Mouse (Mus musculus): ENCODE results near the gene Sox5. TPM values are rescaled to one million over a fixed set of nuclear protein-coding genes. Genes with fewer than 3 reads are reported as not detected.

Gene Sox5
- polyA plus RNA-seq, 2 experiments: 1.6 to 1.7 TPM

GRCm38 (mm10) chr6:144638547-144638946 is 143.2 kb downstream of the Sox5 start:
- no peak for DNase-seq (ENCODE audit: low read depth in 3 of 3, low spot score in 3 of 3)

GRCm38 (mm10) chr6:144627539-144628115 is 154.2 kb downstream of the Sox5 start:
- H3K4me3 ChIP-seq (ENCODE audit: insufficient read depth in 1 of 2, low read depth in 2 of 2, low read length in 2 of 2): no peak overlapping the region
- H3K4me1 ChIP-seq (replicated peaks; ENCODE audit: control insufficient read depth in 2 of 2, insufficient read depth in 2 of 2, low read length in 1 of 2): no peaks in the 10 kb centered on the region
- H3K36me3 ChIP-seq (replicated peaks; ENCODE audit: control insufficient read depth, insufficient read depth, low read depth): no peaks in the 10 kb centered on the region
- no peak overlapping the region for H3K4me2 ChIP-seq (ENCODE audit: low read depth)
- TF ChIP-seq CTCF (IDR thresholded peaks at IDR 0.05; ENCODE audit: low read depth): no peak
- TF ChIP-seq EP300 (IDR thresholded peaks at IDR 0.05; ENCODE audit: low read depth): no peak
- WGBS (ENCODE audit: insufficient replicate concordance): 34% methylated on average over 7 of the region's 7 CpGs
- H3K9ac ChIP-seq (replicated peaks): no peak overlapping the region
- no peaks in the 10 kb centered on the region for H3K9me3 ChIP-seq (ENCODE audit: control insufficient read depth, low read length)
- H3K27me3 ChIP-seq (ENCODE audit: control insufficient read depth, insufficient read depth, low read length): no peaks in the 10 kb centered on the region
- ATAC-seq (ENCODE audit: insufficient read depth) (no peak), DNase-seq (ENCODE audit: low read depth in 3 of 3, low spot score in 3 of 3) (no peak)
- H3K27ac ChIP-seq: no peak overlapping the region

More at GRCm38 (mm10) chr6:144638547-144638946, 143.2 kb downstream of the Sox5 start:
- Histone ChIP-seq H3K36me3 (replicated peaks; ENCODE audit: control insufficient read depth, insufficient read depth, low read depth) (no peaks in the 10 kb centered on the region), H3K4me2 (ENCODE audit: low read depth) (no peak overlapping the region), H3K4me3 (ENCODE audit: insufficient read depth in 1 of 2, low read depth in 2 of 2, low read length in 2 of 2) (no peak overlapping the region), H3K4me1 (replicated peaks; ENCODE audit: control insufficient read depth in 2 of 2, insufficient read depth in 2 of 2, low read length in 1 of 2) (peaks cover 0 to 14% of the 10 kb centered on the region in 2 experiments; a peak in 2 of 4 replicates), H3K9me3 (ENCODE audit: control insufficient read depth, low read length) (no peaks in the 10 kb centered on the region), H3K27me3 (ENCODE audit: control insufficient read depth, insufficient read depth, low read length) (no peaks in the 10 kb centered on the region), H3K27ac (no peak overlapping the region), H3K9ac (replicated peaks) (no peak overlapping the region)
- TF ChIP-seq CTCF (IDR thresholded peaks at IDR 0.05; ENCODE audit: low read depth): no peak
- TF ChIP-seq EP300 (IDR thresholded peaks at IDR 0.05; ENCODE audit: low read depth): no peak
- no peak for ATAC-seq (ENCODE audit: insufficient read depth)
- 30% methylated on average over 5 of the region's 5 CpGs for WGBS (ENCODE audit: insufficient replicate concordance)

DNA sequence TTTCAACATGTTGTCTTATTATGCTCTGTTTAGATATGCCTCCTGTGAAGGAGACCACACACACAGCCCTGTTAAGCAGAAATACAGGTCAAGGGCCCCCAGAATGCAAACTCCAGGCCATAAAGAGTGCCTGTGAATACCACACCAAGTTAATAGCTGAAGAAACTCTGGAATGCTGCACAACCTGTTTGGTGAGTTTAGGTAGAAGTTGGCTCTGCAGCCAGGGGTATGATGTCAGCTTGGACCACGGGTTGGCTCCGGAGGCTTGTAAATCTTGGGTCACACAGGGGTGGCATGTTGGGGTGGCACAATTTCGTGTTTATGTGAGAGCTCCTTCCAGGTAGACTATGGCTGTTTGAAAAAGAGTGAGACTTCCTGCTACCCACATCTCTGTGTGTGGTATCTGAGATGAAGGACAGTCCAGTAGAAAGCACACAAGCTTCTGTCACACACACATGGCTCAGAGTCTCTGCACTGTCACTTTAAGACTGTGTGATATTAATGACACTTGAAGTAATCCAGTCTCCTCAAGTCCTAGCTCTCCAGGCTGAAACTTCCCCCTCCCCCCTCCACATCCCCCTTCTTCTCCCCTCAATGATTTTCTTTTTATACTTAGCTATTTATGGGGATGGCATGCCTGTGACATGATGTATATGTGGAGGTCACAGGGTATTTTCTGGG is 160.5 kb downstream of the Sox5 start:
- H3K4me2 ChIP-seq (ENCODE audit: low read depth): no peak overlapping the region
- no peaks in the 10 kb centered on the region for H3K4me1 ChIP-seq (replicated peaks; ENCODE audit: control insufficient read depth in 2 of 2, insufficient read depth in 2 of 2, low read length in 1 of 2)
- no peaks in the 10 kb centered on the region for H3K27me3 ChIP-seq (ENCODE audit: control insufficient read depth, insufficient read depth, low read length)
- TF ChIP-seq EP300 (IDR thresholded peaks at IDR 0.05; ENCODE audit: low read depth) (no peak), CTCF (IDR thresholded peaks at IDR 0.05; ENCODE audit: low read depth) (no peak)
- no peak overlapping the region for H3K9ac ChIP-seq (replicated peaks)
- no peak overlapping the region for H3K27ac ChIP-seq
- DNase-seq (ENCODE audit: low read depth in 3 of 3, low spot score in 3 of 3) (no peak), ATAC-seq (ENCODE audit: insufficient read depth) (no peak)
- WGBS (ENCODE audit: insufficient replicate concordance): 43% methylated on average over 3 of the region's 3 CpGs
- H3K36me3 ChIP-seq (replicated peaks; ENCODE audit: control insufficient read depth, insufficient read depth, low read depth): no peaks in the 10 kb centered on the region
- H3K9me3 ChIP-seq (ENCODE audit: control insufficient read depth, low read length): no peaks in the 10 kb centered on the region
- H3K4me3 ChIP-seq (ENCODE audit: insufficient read depth in 1 of 2, low read depth in 2 of 2, low read length in 2 of 2): no peak overlapping the region

DNA sequence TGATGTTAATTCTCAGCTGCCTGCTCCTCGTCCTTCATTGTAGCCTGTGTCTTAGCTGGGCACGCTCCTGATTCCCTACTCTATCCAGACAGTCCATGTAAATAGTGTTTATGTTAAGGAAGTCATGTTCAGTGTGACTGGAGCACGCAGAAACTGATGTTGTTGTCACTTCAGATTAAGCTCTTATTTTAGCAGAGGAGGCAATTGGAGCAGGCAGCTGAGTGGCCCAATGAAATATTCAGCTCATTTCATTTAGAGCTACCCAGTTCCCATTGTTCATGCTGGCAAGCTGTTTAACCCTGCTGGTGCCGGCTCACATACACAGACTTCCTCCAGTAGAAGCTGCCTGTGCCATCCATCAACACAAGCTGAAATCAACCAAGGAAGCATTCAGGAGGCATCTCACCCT is 170.4 kb downstream of the Sox5 start:
- Histone ChIP-seq H3K9me3 (ENCODE audit: control insufficient read depth, low read length) (no peaks in the 10 kb centered on the region), H3K4me3 (ENCODE audit: insufficient read depth in 1 of 2, low read depth in 2 of 2, low read length in 2 of 2) (no peak overlapping the region), H3K9ac (replicated peaks) (no peak overlapping the region), H3K4me1 (replicated peaks; ENCODE audit: control insufficient read depth in 2 of 2, insufficient read depth in 2 of 2, low read length in 1 of 2) (peaks cover 0 to 10% of the 10 kb centered on the region in 2 experiments; a peak in 2 of 4 replicates), H3K4me2 (ENCODE audit: low read depth) (no peak overlapping the region), H3K27ac (no peak overlapping the region), H3K27me3 (ENCODE audit: control insufficient read depth, insufficient read depth, low read length) (no peaks in the 10 kb centered on the region), H3K36me3 (replicated peaks; ENCODE audit: control insufficient read depth, insufficient read depth, low read depth) (no peaks in the 10 kb centered on the region)
- 47% methylated on average over 4 of the region's 4 CpGs for WGBS (ENCODE audit: insufficient replicate concordance)
- TF ChIP-seq EP300 (IDR thresholded peaks at IDR 0.05; ENCODE audit: low read depth) (no peak), CTCF (IDR thresholded peaks at IDR 0.05; ENCODE audit: low read depth) (no peak)
- DNase-seq (ENCODE audit: low read depth in 3 of 3, low spot score in 3 of 3) (no peak), ATAC-seq (ENCODE audit: insufficient read depth) (no peak)

DNA sequence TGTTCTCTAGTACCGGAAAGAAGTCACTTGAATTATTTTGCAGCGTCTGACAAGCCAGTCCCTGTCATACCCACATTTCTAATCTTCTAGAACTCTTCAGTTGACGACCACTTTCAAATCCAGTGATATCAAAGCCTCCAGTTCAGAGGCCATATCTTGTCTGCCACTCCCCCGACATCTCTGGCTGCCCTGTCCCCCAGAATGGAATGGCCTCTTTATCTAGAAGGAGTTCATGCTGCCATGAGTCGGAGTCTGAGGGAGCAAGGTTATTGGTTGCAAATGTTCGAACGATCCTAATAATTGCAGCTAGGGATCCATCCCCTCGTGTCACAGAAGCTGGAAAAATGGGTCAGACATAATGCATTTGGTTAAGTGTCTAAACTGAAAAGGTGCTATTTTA is 170.9 kb downstream of the Sox5 start:
- Histone ChIP-seq H3K9ac (replicated peaks) (no peak overlapping the region), H3K36me3 (replicated peaks; ENCODE audit: control insufficient read depth, insufficient read depth, low read depth) (no peaks in the 10 kb centered on the region), H3K4me3 (ENCODE audit: insufficient read depth in 1 of 2, low read depth in 2 of 2, low read length in 2 of 2) (no peak overlapping the region), H3K27me3 (ENCODE audit: control insufficient read depth, insufficient read depth, low read length) (no peaks in the 10 kb centered on the region), H3K4me2 (ENCODE audit: low read depth) (0 out of 2 replicates have a peak overlapping the region, but pooled peaks have one; percentile 5), H3K9me3 (ENCODE audit: control insufficient read depth, low read length) (no peaks in the 10 kb centered on the region), H3K4me1 (replicated peaks; ENCODE audit: control insufficient read depth in 2 of 2, insufficient read depth in 2 of 2, low read length in 1 of 2) (peaks cover 0 to 10% of the 10 kb centered on the region in 2 experiments; a peak in 2 of 4 replicates), H3K27ac (no peak overlapping the region)
- DNase-seq (ENCODE audit: low read depth in 3 of 3, low spot score in 3 of 3) (peak in 1 of 3 experiments; percentile 5), ATAC-seq (ENCODE audit: insufficient read depth) (peak; percentile 53)
- WGBS (ENCODE audit: insufficient replicate concordance): 30% methylated on average over 8 of the region's 8 CpGs
- no peak for TF ChIP-seq CTCF (IDR thresholded peaks at IDR 0.05; ENCODE audit: low read depth)
- no peak for TF ChIP-seq EP300 (IDR thresholded peaks at IDR 0.05; ENCODE audit: low read depth)

Measured in liver, embryonic 14.5 days (tissue).